Mouse (Mus musculus): ENCODE measurements around the gene Agpat3.
A peak's percentile ranks its signal among the peaks of the same experiment; 100 is the strongest.

Gene Agpat3

GRCm38 (mm10) chr10:78259702-78260101 lies 92.6 kb downstream of the Agpat3 start:
- no peak for DNase-seq (ENCODE audit: low spot score in 2 of 2)

- no peak for DNase-seq (ENCODE audit: low spot score in 2 of 2)
Measured at GRCm38 (mm10) chr10:78259230-78259629, 93.1 kb downstream of the Agpat3 start.

- no peak for DNase-seq (ENCODE audit: low spot score in 2 of 2)
Measured at GRCm38 (mm10) chr10:78258142-78258675, 94.1 kb downstream of the Agpat3 start.

GRCm38 (mm10) chr10:78255646-78256059 lies 96.6 kb downstream of the Agpat3 start:
- no peak for DNase-seq (ENCODE audit: low spot score in 2 of 2)

GRCm38 (mm10) chr10:78247206-78247605 lies 105.1 kb downstream of the Agpat3 start:
- DNase-seq (ENCODE audit: low spot score in 2 of 2) = no peak

GRCm38 (mm10) chr10:78246725-78247124 lies 105.6 kb downstream of the Agpat3 start:
- DNase-seq (ENCODE audit: low spot score in 2 of 2) = no peak

- DNase-seq (ENCODE audit: low spot score in 2 of 2) = peak in 1 of 2 experiments; percentile 31
Measured at GRCm38 (mm10) chr10:78245225-78245547, 107.1 kb downstream of the Agpat3 start.

- DNase-seq (ENCODE audit: low spot score in 2 of 2) = peak; percentile 76 to 85
Measured at GRCm38 (mm10) chr10:78244438-78245224, 107.7 kb downstream of the Agpat3 start, which contains the start of gene Trappc10. Trappc10 (minus strand) TSS chr10:78244641.

GRCm38 (mm10) chr10:78244058-78244437 lies 108.2 kb downstream of the Agpat3 start:
- peak in 1 of 2 experiments; percentile 48 for DNase-seq (ENCODE audit: low spot score in 2 of 2)

- DNase-seq (ENCODE audit: low spot score in 2 of 2) = no peak
Measured at GRCm38 (mm10) chr10:78238926-78239325, 113.4 kb downstream of the Agpat3 start.

- no peak for DNase-seq (ENCODE audit: low spot score in 2 of 2)
Measured at GRCm38 (mm10) chr10:78238297-78238696, 114.0 kb downstream of the Agpat3 start.

- DNase-seq (ENCODE audit: low spot score in 2 of 2) = no peak
Measured at GRCm38 (mm10) chr10:78237809-78238208, 114.5 kb downstream of the Agpat3 start.

GRCm38 (mm10) chr10:78236885-78237629 lies 115.2 kb downstream of the Agpat3 start:
- DNase-seq (ENCODE audit: low spot score in 2 of 2) = no peak

- no peak for DNase-seq (ENCODE audit: low spot score in 2 of 2)
Measured at GRCm38 (mm10) chr10:78233756-78234155, 118.5 kb downstream of the Agpat3 start.

GRCm38 (mm10) chr10:78233161-78233560 lies 119.1 kb downstream of the Agpat3 start:
- no peak for DNase-seq (ENCODE audit: low spot score in 2 of 2)

GRCm38 (mm10) chr10:78232301-78232980 lies 119.8 kb downstream of the Agpat3 start:
- no peak for DNase-seq (ENCODE audit: low spot score in 2 of 2)

GRCm38 (mm10) chr10:78228560-78228928 lies 123.7 kb downstream of the Agpat3 start:
- DNase-seq (ENCODE audit: low spot score in 2 of 2) = no peak

- no peak for DNase-seq (ENCODE audit: low spot score in 2 of 2)
Measured at GRCm38 (mm10) chr10:78227875-78228559, 124.3 kb downstream of the Agpat3 start.

GRCm38 (mm10) chr10:78224136-78224535 lies 128.2 kb downstream of the Agpat3 start:
- no peak for DNase-seq (ENCODE audit: low spot score in 2 of 2)

- DNase-seq (ENCODE audit: low spot score in 2 of 2) = no peak
Measured at GRCm38 (mm10) chr10:78222908-78223307, 129.4 kb downstream of the Agpat3 start.

GRCm38 (mm10) chr10:78221315-78221714 lies 131.0 kb downstream of the Agpat3 start:
- no peak for DNase-seq (ENCODE audit: low spot score in 2 of 2)

GRCm38 (mm10) chr10:78219528-78219927 lies 132.8 kb downstream of the Agpat3 start:
- DNase-seq (ENCODE audit: low spot score in 2 of 2) = no peak

Data from frontal cortex, postnatal 10 days (tissue).